Mouse (Mus musculus) liver, embryonic 12.5 days (tissue): Measurements from ENCODE around the gene Thrap3. TPM values are rescaled to one million over a fixed set of nuclear protein-coding genes. Genes with fewer than 3 reads are reported as not detected.

Experiments
- ATAC-seq: fragments of 200-750 bp; cut with Nextera tagmentation; 2 replicates; pipeline ENCODE4 v1.8.0; 2017; ENCODE audit warnings: moderate number of reproducible peaks, mild to moderate bottlenecking, moderate library complexity
- H3K27ac ChIP-seq: fragments of 300-500 bp; sonication (generic); 2 replicates; pipeline ENCODE4 v1.5.1; 2016; ENCODE audit warnings: mild to moderate bottlenecking
- H3K27me3 ChIP-seq: fragments of 300-500 bp; sonication (generic); replicated peaks from 2 replicates; pipeline ENCODE4 v1.6.1; 2016; ENCODE audit warnings: mild to moderate bottlenecking, moderate library complexity
- H3K36me3 ChIP-seq: fragments of 300-500 bp; sonication (generic); 2 replicates; pipeline ENCODE4 v1.6.1; 2016; ENCODE audit warnings: mild to moderate bottlenecking, moderate library complexity
- H3K4me1 ChIP-seq: fragments of 300-500 bp; sonication (generic); 2 replicates; pipeline ENCODE4 v1.6.1; 2016
- H3K4me2 ChIP-seq: fragments of 300-500 bp; sonication (generic); 2 replicates; pipeline ENCODE4 v1.6.1; 2016; ENCODE audit warnings: mild to moderate bottlenecking, moderate library complexity
- H3K4me3 ChIP-seq: fragments of 300-500 bp; sonication (generic); 2 replicates; pipeline ENCODE4 v1.5.1; 2016; ENCODE audit warnings: mild to moderate bottlenecking, moderate library complexity
- H3K9ac ChIP-seq: fragments of 300-500 bp; sonication (generic); 2 replicates; pipeline ENCODE4 v1.6.1; 2016; ENCODE audit warnings: mild to moderate bottlenecking, moderate library complexity
- H3K9me3 ChIP-seq: fragments of 300-500 bp; sonication (generic); replicated peaks from 2 replicates; pipeline ENCODE4 v1.6.1; 2016; ENCODE audit warnings: mild to moderate bottlenecking, moderate library complexity
- WGBS: fragments of 180-500 bp; shearing (Covaris S2); methylation state at CpG from one replicate; pipeline ENCODE4 v1.1.7; 2016; ENCODE audit not compliant: insufficient replicate concordance; 5-methylcytosine and 5-hydroxymethylcytosine counted together
- polyA plus RNA-seq: library from polyadenylated mRNA; unstranded; fragments of >200 nt; fragmentation: Nextera tagmentation; extraction: Ambion mirVana; gene quantifications from 2 replicates; pipeline ENCODE4 v1.2.1, GENCODE M21; 2016

Thrap3 gene
- 162 and 163 TPM in 2 replicates for polyA plus RNA-seq

DNA sequence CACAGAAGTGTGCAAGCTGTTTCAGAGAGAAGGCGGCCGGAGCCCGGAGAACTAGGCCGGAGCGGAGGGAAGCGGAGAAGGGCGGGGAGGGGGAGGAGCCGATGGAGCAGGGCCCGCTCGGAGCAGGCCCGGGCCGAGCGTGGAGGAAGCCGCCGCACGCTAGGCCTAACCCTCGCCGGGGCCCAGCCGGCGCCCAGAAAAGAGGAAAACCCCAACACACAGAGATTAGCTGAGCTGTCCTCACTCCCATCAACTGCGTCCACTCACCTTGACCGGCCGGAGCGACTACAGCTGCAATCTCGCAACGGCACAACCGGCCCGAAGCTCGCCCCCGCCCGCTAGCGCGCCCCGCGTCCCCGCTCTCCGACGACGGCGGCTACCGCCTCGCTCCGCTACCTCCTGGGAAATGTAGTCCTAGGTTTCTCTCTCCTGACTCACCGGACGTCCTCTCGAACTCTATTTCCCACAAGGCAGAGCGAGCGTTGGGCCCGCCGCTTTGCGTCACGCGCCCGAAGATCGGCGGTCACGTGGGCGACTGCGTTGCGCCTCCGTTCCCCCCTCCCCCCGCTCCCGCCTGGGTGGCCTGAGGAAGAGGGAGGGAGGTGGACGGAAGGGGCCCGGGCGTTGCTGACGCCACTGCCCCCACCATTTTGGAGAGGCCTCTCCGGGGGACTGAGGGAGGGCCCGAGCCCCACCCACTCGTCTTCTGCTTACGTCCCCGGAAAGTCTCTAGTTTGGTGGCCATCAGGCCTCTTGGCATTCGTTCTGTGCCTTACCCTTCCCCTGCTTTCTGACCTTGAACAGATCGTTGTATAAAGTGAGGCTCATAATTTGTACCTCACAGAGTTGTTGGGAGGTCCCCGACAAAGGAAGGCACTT, at the start of gene Thrap3:
TSS of gene Thrap3 (minus strand) at position 458 of the 879 bp plus-strand sequence.
- peak; percentile 97 for ATAC-seq
- WGBS: under 1% methylated on average over 74 of the region's 75 CpGs

GRCm38 (mm10) chr4:126251655-126252254, 49.2 kb upstream of the Thrap3 start:
- Histone ChIP-seq H3K4me1 (peaks cover 56% of the 10 kb centered on the region), H3K27ac (peak overlapping the region; percentile 48), H3K36me3 (peaks cover 12% of the 10 kb centered on the region; the same call in 1 of the 2 replicates), H3K27me3 (peaks cover 9% of the 10 kb centered on the region), H3K9me3 (no peaks in the 10 kb centered on the region), H3K9ac (0 out of 2 replicates have a peak overlapping the region, but pooled peaks have one; percentile 12), H3K4me2 (peak overlapping the region; percentile 14), H3K4me3 (no peak overlapping the region)
- 33% methylated on average over 11 of the region's 11 CpGs for WGBS
- ATAC-seq: no peak

More for the DNA sequence above, at the start of gene Thrap3:
- Histone ChIP-seq H3K27ac (peak within 1 kb of the TSS; percentile 93), H3K4me3 (peak within 1 kb of the TSS; percentile 80), H3K4me1 (peaks cover 80% of the 10 kb centered on the region), H3K4me2 (peak within 1 kb of the TSS; percentile 90), H3K9ac (peak within 1 kb of the TSS; percentile 88), H3K36me3 (peaks cover 31% of the 10 kb centered on the region), H3K9me3 (no peaks in the 10 kb centered on the region), H3K27me3 (no peaks in the 10 kb centered on the region)

DNA sequence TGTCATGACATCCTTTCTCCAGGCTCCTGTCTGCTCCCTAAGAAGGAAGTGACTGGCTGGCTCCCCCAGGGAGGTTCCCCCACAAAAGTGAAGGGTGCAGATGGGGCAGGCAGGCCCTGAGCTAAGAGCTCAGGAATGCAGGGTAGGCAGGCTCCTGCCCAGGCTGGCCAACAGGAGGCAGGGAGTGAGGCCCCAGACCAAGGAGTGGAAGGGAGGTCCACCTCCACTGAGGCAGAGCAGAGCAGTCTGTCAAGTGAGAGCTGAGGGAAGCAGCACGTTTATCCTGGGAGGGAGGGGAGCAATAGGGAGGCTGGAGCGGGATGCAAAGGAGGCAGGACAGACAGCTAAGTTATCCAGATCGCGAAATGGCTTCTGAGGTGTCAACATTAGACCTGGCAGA, 48.1 kb upstream of the Thrap3 start:
- 56% methylated on average over 4 of the region's 4 CpGs for WGBS
- Histone ChIP-seq H3K27ac (0 out of 2 replicates have a peak overlapping the region, but pooled peaks have one; percentile 48), H3K4me2 (no peak overlapping the region)

GRCm38 (mm10) chr4:126248261-126248868, 45.8 kb upstream of the Thrap3 start:
- no peak for ATAC-seq
- Histone ChIP-seq H3K27me3 (no peaks in the 10 kb centered on the region), H3K4me2 (no peak overlapping the region), H3K4me3 (no peak overlapping the region), H3K4me1 (peaks cover 25% of the 10 kb centered on the region), H3K9me3 (no peaks in the 10 kb centered on the region), H3K9ac (no peak overlapping the region), H3K36me3 (peaks cover 12% of the 10 kb centered on the region; the same call in 1 of the 2 replicates), H3K27ac (no peak overlapping the region)
- WGBS: 49% methylated on average over 11 of the region's 11 CpGs

More for the DNA sequence above, 48.1 kb upstream of the Thrap3 start:
- Histone ChIP-seq H3K36me3 (peaks cover 12% of the 10 kb centered on the region; the same call in 1 of the 2 replicates), H3K27me3 (peaks cover 8% of the 10 kb centered on the region; the same call in 1 of the 2 replicates), H3K4me1 (peaks cover 46% of the 10 kb centered on the region), H3K9ac (no peak overlapping the region), H3K9me3 (no peaks in the 10 kb centered on the region), H3K4me3 (no peak overlapping the region)
- no peak for ATAC-seq

- WGBS: 81% methylated on average over 13 of the region's 13 CpGs
- no peak overlapping the region for H3K27ac ChIP-seq
- H3K36me3 ChIP-seq: peaks cover 21% of the 10 kb centered on the region
- no peak overlapping the region for H3K4me2 ChIP-seq
- ATAC-seq: no peak
- peaks cover 9% of the 10 kb centered on the region for H3K4me1 ChIP-seq
- no peaks in the 10 kb centered on the region for H3K9me3 ChIP-seq
- H3K27me3 ChIP-seq: no peaks in the 10 kb centered on the region
- H3K9ac ChIP-seq: no peak overlapping the region
- H3K4me3 ChIP-seq: no peak overlapping the region
Observed at GRCm38 (mm10) chr4:126246202-126246889, 43.8 kb upstream of the Thrap3 start.

DNA sequence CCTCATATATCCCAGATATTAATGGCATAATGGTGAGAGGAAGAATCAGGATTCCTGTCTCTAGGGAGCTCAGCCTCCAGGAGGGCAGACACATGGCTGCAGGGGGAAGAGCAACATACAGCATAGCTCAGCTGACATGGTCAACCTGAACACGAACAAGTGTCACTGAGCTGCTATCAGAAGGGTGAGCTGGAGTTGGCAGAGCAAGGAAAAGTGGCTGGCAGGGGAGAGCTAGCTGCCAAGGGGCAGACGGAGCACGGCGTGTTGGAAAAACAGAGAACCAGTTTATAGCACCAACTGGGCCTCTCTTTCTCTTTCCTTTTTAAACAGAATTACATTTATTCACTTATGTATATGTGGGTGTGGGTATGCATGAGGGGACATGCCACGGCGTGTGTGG, 40.0 kb upstream of the Thrap3 start:
- no peaks in the 10 kb centered on the region for H3K9me3 ChIP-seq
- H3K4me3 ChIP-seq: no peak overlapping the region
- no peak overlapping the region for H3K4me2 ChIP-seq
- no peaks in the 10 kb centered on the region for H3K4me1 ChIP-seq
- H3K27me3 ChIP-seq: no peaks in the 10 kb centered on the region
- H3K36me3 ChIP-seq: peaks cover 46% of the 10 kb centered on the region
- no peak overlapping the region for H3K9ac ChIP-seq
- WGBS: 75% methylated on average over 6 of the region's 6 CpGs
- no peak overlapping the region for H3K27ac ChIP-seq
- ATAC-seq: no peak

GRCm38 (mm10) chr4:126241956-126242355, 39.4 kb upstream of the Thrap3 start:
- Histone ChIP-seq H3K36me3 (peaks cover 48% of the 10 kb centered on the region), H3K4me2 (no peak overlapping the region), H3K9me3 (no peaks in the 10 kb centered on the region), H3K9ac (no peak overlapping the region), H3K27me3 (no peaks in the 10 kb centered on the region), H3K27ac (no peak overlapping the region), H3K4me3 (no peak overlapping the region), H3K4me1 (no peaks in the 10 kb centered on the region)
- ATAC-seq: no peak
- WGBS: 60% methylated on average over 9 of the region's 9 CpGs

GRCm38 (mm10) chr4:126239862-126240475, 37.4 kb upstream of the Thrap3 start:
- H3K9me3 ChIP-seq: no peaks in the 10 kb centered on the region
- no peaks in the 10 kb centered on the region for H3K4me1 ChIP-seq
- H3K9ac ChIP-seq: no peak overlapping the region
- ATAC-seq: no peak
- no peak overlapping the region for H3K4me3 ChIP-seq
- H3K27ac ChIP-seq: no peak overlapping the region
- 85% methylated on average over 13 of the region's 13 CpGs for WGBS
- peaks cover 68% of the 10 kb centered on the region for H3K36me3 ChIP-seq
- H3K27me3 ChIP-seq: no peaks in the 10 kb centered on the region
- H3K4me2 ChIP-seq: no peak overlapping the region

- no peak for ATAC-seq
Observed at GRCm38 (mm10) chr4:126237721-126238242, 35.2 kb upstream of the Thrap3 start.

GRCm38 (mm10) chr4:126236467-126237280, 34.1 kb upstream of the Thrap3 start:
- Histone ChIP-seq H3K9me3 (no peaks in the 10 kb centered on the region), H3K27ac (no peak overlapping the region), H3K36me3 (peaks cover 95% of the 10 kb centered on the region), H3K4me3 (no peak overlapping the region), H3K4me2 (no peak overlapping the region), H3K4me1 (peaks cover 6% of the 10 kb centered on the region), H3K27me3 (no peaks in the 10 kb centered on the region), H3K9ac (no peak overlapping the region)
- 75% methylated on average over 63 of the region's 63 CpGs for WGBS
- no peak for ATAC-seq

More at GRCm38 (mm10) chr4:126237721-126238242, 35.2 kb upstream of the Thrap3 start:
- Histone ChIP-seq H3K9me3 (no peaks in the 10 kb centered on the region), H3K4me2 (no peak overlapping the region), H3K27ac (no peak overlapping the region), H3K9ac (no peak overlapping the region), H3K4me3 (no peak overlapping the region), H3K4me1 (peaks cover 6% of the 10 kb centered on the region), H3K36me3 (peaks cover 90% of the 10 kb centered on the region), H3K27me3 (no peaks in the 10 kb centered on the region)
- WGBS: 82% methylated on average over 5 of the region's 5 CpGs
